Mouse (Mus musculus) retina, embryonic 14.5 days (tissue): Measurements from ENCODE around the gene C1ra.
"Not testable (repeated sequence)": the region's sequence is repeated elsewhere in the genome, so short reads cannot be mapped to it uniquely, and the experiment has no call there.

Source experiments
- DNase-seq: peaks from one replicate; pipeline ENCODE4 v3.0.0-alpha.2; 2015; ENCODE audit warnings: low spot score

The C1ra gene

GRCm38 (mm10) chr6:124512355-124512836 lies at the start of gene C1ra:
Gene C1ra, plus strand, starts transcription at chr6:124512405.
- DNase-seq = peak; percentile 76

- DNase-seq = no peak
Observed at GRCm38 (mm10) chr6:124463881-124464291, 48.3 kb upstream of the C1ra start.

GRCm38 (mm10) chr6:124464305-124465271 lies 47.6 kb upstream of the C1ra start, which contains the start of gene Clstn3:
Gene Clstn3, minus strand, starts transcription at chr6:124464794.
- peak; percentile 93 for DNase-seq

GRCm38 (mm10) chr6:124465299-124465698 lies 46.9 kb upstream of the C1ra start:
- no peak for DNase-seq

- DNase-seq = no peak
Observed at GRCm38 (mm10) chr6:124465729-124466128, 46.5 kb upstream of the C1ra start.

GRCm38 (mm10) chr6:124471121-124471520 lies 41.1 kb upstream of the C1ra start:
- DNase-seq = no peak

- DNase-seq = not testable (repeated sequence)
Observed at GRCm38 (mm10) chr6:124471783-124472638, 40.2 kb upstream of the C1ra start.

GRCm38 (mm10) chr6:124472801-124473200 lies 39.4 kb upstream of the C1ra start:
- peak; percentile 35 for DNase-seq

- DNase-seq = no peak
Observed at GRCm38 (mm10) chr6:124474621-124475020, 37.6 kb upstream of the C1ra start.

GRCm38 (mm10) chr6:124475335-124476075 lies 36.7 kb upstream of the C1ra start:
- DNase-seq = not testable (repeated sequence)

GRCm38 (mm10) chr6:124476216-124476615 lies 36.0 kb upstream of the C1ra start:
- no peak for DNase-seq

GRCm38 (mm10) chr6:124476796-124477195 lies 35.4 kb upstream of the C1ra start:
- no peak for DNase-seq

GRCm38 (mm10) chr6:124477221-124477655 lies 35.0 kb upstream of the C1ra start:
- no peak for DNase-seq

GRCm38 (mm10) chr6:124477922-124478651 lies 34.1 kb upstream of the C1ra start:
- no peak for DNase-seq

GRCm38 (mm10) chr6:124478874-124479572 lies 33.2 kb upstream of the C1ra start:
- no peak for DNase-seq

- DNase-seq = no peak
Observed at GRCm38 (mm10) chr6:124479573-124479930, 32.7 kb upstream of the C1ra start.

GRCm38 (mm10) chr6:124480295-124480694 lies 31.9 kb upstream of the C1ra start:
- peak; percentile 78 for DNase-seq

GRCm38 (mm10) chr6:124481571-124481970 lies 30.6 kb upstream of the C1ra start:
- DNase-seq = peak; percentile 78

- not testable (repeated sequence) for DNase-seq
Observed at GRCm38 (mm10) chr6:124483831-124484230, 28.4 kb upstream of the C1ra start.

GRCm38 (mm10) chr6:124484851-124485250 lies 27.4 kb upstream of the C1ra start:
- no peak for DNase-seq
